ENCODE assay signal across 8 mouse cellular contexts in genomic region chr3:95174011-95174592, GRCm38 (mm10). TPM values are rescaled to one million over a fixed set of nuclear protein-coding genes. Genes with fewer than 3 reads are reported as not detected.
DNase-seq lines count a peak whose midpoint lies in the region; ATAC-seq and TF ChIP-seq lines count a peak whose summit lies in the region.

No protein-coding gene starts in this region.

- peaks cover 26% of the 10 kb centered on the region for H3K4me1 ChIP-seq in embryonic facial prominence, embryonic 10.5 days
- H3K4me1 ChIP-seq in intestine, postnatal 0 days (replicated peaks; ENCODE audit: control insufficient read depth, insufficient read depth, low read length): no peaks in the 10 kb centered on the region
- H3K4me1 ChIP-seq in midbrain, embryonic 11.5 days (ENCODE audit: control insufficient read depth, insufficient read depth, low read length): peaks cover 11% of the 10 kb centered on the region
- H3K4me1 ChIP-seq in small intestine, adult 2 months (ENCODE audit: control insufficient read depth, insufficient read depth, insufficient read length, low read length): peaks cover 3% of the 10 kb centered on the region

- TF ChIP-seq POLR2A in small intestine, adult 2 months (IDR thresholded peaks at IDR 0.05; ENCODE audit: low read depth, low read length): no peak

- peak overlapping the region; percentile 75 for H3K4me2 ChIP-seq in intestine, postnatal 0 days (replicated peaks; ENCODE audit: low read depth)
- H3K4me2 ChIP-seq in midbrain, embryonic 11.5 days: no peak overlapping the region

- ATAC-seq in intestine, postnatal 0 days: no peak
- peak; percentile 47 for ATAC-seq in midbrain, embryonic 11.5 days (ENCODE audit: low FRiP score)

- peak overlapping the region; percentile 51 for H3K4me3 ChIP-seq in embryonic facial prominence, embryonic 10.5 days
- H3K4me3 ChIP-seq in intestine, postnatal 0 days (ENCODE audit: low read depth, low read length): peak overlapping the region; percentile 37
- 0 out of 2 replicates have a peak overlapping the region, but pooled peaks have one; percentile 3 for H3K4me3 ChIP-seq in midbrain, embryonic 11.5 days (ENCODE audit: low read depth, low read length)
- peak overlapping the region; percentile 50 for H3K4me3 ChIP-seq in small intestine, adult 2 months (ENCODE audit: low read depth, low read length)

- peaks cover 40% of the 10 kb centered on the region for H3K36me3 ChIP-seq in embryonic facial prominence, embryonic 10.5 days (replicated peaks)
- H3K36me3 ChIP-seq in intestine, postnatal 0 days (ENCODE audit: control insufficient read depth, insufficient read depth): peaks cover 15% of the 10 kb centered on the region; the same call in 1 of the 2 replicates
- H3K36me3 ChIP-seq in midbrain, embryonic 11.5 days (ENCODE audit: control insufficient read depth, insufficient read depth, low read length): peaks cover 18% of the 10 kb centered on the region
- no peaks in the 10 kb centered on the region for H3K36me3 ChIP-seq in small intestine, adult 2 months (ENCODE audit: control insufficient read depth, insufficient read depth, low read length)

- intact Hi-C loops in left cerebral cortex, postnatal 4 days (cut with DNase I): no loop called here

- 2% methylated on average over 16 of the region's 16 CpGs for WGBS in embryonic facial prominence, embryonic 10.5 days
- WGBS in intestine, postnatal 0 days: 10% methylated on average over 16 of the region's 16 CpGs
- WGBS in midbrain, embryonic 11.5 days: 2% methylated on average over 16 of the region's 16 CpGs
- 15% methylated on average over 16 of the region's 16 CpGs for WGBS in small intestine, adult 2 months

- H3K27ac ChIP-seq in embryonic facial prominence, embryonic 10.5 days (replicated peaks): no peak overlapping the region
- no peak overlapping the region for H3K27ac ChIP-seq in intestine, postnatal 0 days (ENCODE audit: low read depth, low read length)
- H3K27ac ChIP-seq in midbrain, embryonic 11.5 days (ENCODE audit: low read depth, low read length): no peak overlapping the region
- H3K27ac ChIP-seq in small intestine, adult 2 months (ENCODE audit: insufficient read depth, low read depth, low read length): no peak overlapping the region

- peak; percentile 92 for TF ChIP-seq CTCF in intestine, postnatal 0 days (IDR thresholded peaks at IDR 0.05; ENCODE audit: low read depth)
- TF ChIP-seq CTCF in small intestine, adult 2 months (IDR thresholded peaks at IDR 0.05; ENCODE audit: extremely low read depth, insufficient read length, insufficient replicate concordance, low read depth, low read length): peak; percentile 82

- peak overlapping the region; percentile 40; the same call in 1 of the 2 replicates for H3K9ac ChIP-seq in intestine, postnatal 0 days (ENCODE audit: low read depth, low read length)
- no peak overlapping the region for H3K9ac ChIP-seq in midbrain, embryonic 11.5 days (ENCODE audit: low read length)

- no peaks in the 10 kb centered on the region for H3K9me3 ChIP-seq in embryonic facial prominence, embryonic 10.5 days
- no peaks in the 10 kb centered on the region for H3K9me3 ChIP-seq in intestine, postnatal 0 days (ENCODE audit: control insufficient read depth)
- H3K9me3 ChIP-seq in midbrain, embryonic 11.5 days (ENCODE audit: control insufficient read depth, low read length): no peaks in the 10 kb centered on the region

- H3K27me3 ChIP-seq in embryonic facial prominence, embryonic 10.5 days (replicated peaks; ENCODE audit: low read depth, poor library complexity, severe bottlenecking): peaks cover 67% of the 10 kb centered on the region
- peaks cover 23% of the 10 kb centered on the region for H3K27me3 ChIP-seq in intestine, postnatal 0 days (replicated peaks; ENCODE audit: control insufficient read depth, insufficient read depth, low read length)
- peaks cover 47% of the 10 kb centered on the region for H3K27me3 ChIP-seq in midbrain, embryonic 11.5 days (ENCODE audit: control insufficient read depth, insufficient read depth, low read length)
- peaks cover 25% of the 10 kb centered on the region for H3K27me3 ChIP-seq in small intestine, adult 2 months (ENCODE audit: control insufficient read depth, insufficient read depth, low read length)

- DNase-seq in adrenal gland, postnatal 14 days: peak; percentile 91
- DNase-seq in embryonic facial prominence, embryonic 10.5 days (ENCODE audit: low spot score): peak; percentile 86
- DNase-seq in heart, adult 11 months: peak; percentile 97
- DNase-seq in left cerebral cortex, postnatal 4 days: peak; percentile 93
- DNase-seq in midbrain, embryonic 11.5 days (ENCODE audit: low spot score, missing footprints): peak; percentile 99
- DNase-seq in adipocyte (ENCODE audit: low spot score): no peak

RNA-seq across cellular contexts. Expression of gene Sema6c, which starts 13.8 kb away (rescaled TPM):
- 2.8 and 5.4 TPM in 2 replicates for total RNA-seq in adrenal gland, postnatal 14 days (2021)
- polyA plus RNA-seq in embryonic facial prominence, embryonic 10.5 days (2016; fragmentation: Nextera tagmentation; extraction: Ambion mirVana): 6.8 and 9.2 TPM in 2 replicates
- 1.0 and 1.3 TPM in 2 replicates for polyA plus RNA-seq in intestine, postnatal 0 days (2015; fragmentation: Nextera tagmentation; extraction: Ambion mirVana)
- total RNA-seq in left cerebral cortex, postnatal 4 days (2021): 100 to 1,000 TPM; 141 to 155 TPM
- 14.1 and 17.8 TPM in 2 replicates for polyA plus RNA-seq in midbrain, embryonic 11.5 days (2014; fragmentation: Nextera tagmentation; extraction: Ambion mirVana)
- polyA plus RNA-seq in small intestine, adult 2 months (2012; rRNA removed): 2.1 and 4.6 TPM in 2 replicates

RNA-seq across cellular contexts. Expression of gene Tnfaip8l2, which starts 31.9 kb away (rescaled TPM):
- 1.7 and 7.8 TPM in 2 replicates for total RNA-seq in adrenal gland, postnatal 14 days (2021)
- polyA plus RNA-seq in embryonic facial prominence, embryonic 10.5 days (2016; fragmentation: Nextera tagmentation; extraction: Ambion mirVana): 0.98 and 2.8 TPM in 2 replicates
- polyA plus RNA-seq in intestine, postnatal 0 days (2015; fragmentation: Nextera tagmentation; extraction: Ambion mirVana): 3.6 and 4.7 TPM in 2 replicates
- under 1 TPM; 0.74 to 0.92 TPM for total RNA-seq in left cerebral cortex, postnatal 4 days (2021)
- 2.2 and 2.9 TPM in 2 replicates for polyA plus RNA-seq in midbrain, embryonic 11.5 days (2014; fragmentation: Nextera tagmentation; extraction: Ambion mirVana)
- polyA plus RNA-seq in small intestine, adult 2 months (2012; rRNA removed): 8.6 and 52.3 TPM in 2 replicates

RNA-seq across cellular contexts. Expression of gene Lysmd1, which starts 40.2 kb away (rescaled TPM):
- total RNA-seq in adrenal gland, postnatal 14 days (2021): 9.0 and 11.3 TPM in 2 replicates
- polyA plus RNA-seq in embryonic facial prominence, embryonic 10.5 days (2016; fragmentation: Nextera tagmentation; extraction: Ambion mirVana): 14.0 and 14.5 TPM in 2 replicates
- 7.1 and 7.5 TPM in 2 replicates for polyA plus RNA-seq in intestine, postnatal 0 days (2015; fragmentation: Nextera tagmentation; extraction: Ambion mirVana)
- 10 to 100 TPM; 19.8 to 23.0 TPM for total RNA-seq in left cerebral cortex, postnatal 4 days (2021)
- 16.1 and 17.4 TPM in 2 replicates for polyA plus RNA-seq in midbrain, embryonic 11.5 days (2014; fragmentation: Nextera tagmentation; extraction: Ambion mirVana)
- 1.8 and 5.0 TPM in 2 replicates for polyA plus RNA-seq in small intestine, adult 2 months (2012; rRNA removed)

RNA-seq across cellular contexts. Expression of gene Scnm1, which starts 40.3 kb away (rescaled TPM):
- total RNA-seq in adrenal gland, postnatal 14 days (2021): 39.8 and 43.6 TPM in 2 replicates
- 81.0 and 84.4 TPM in 2 replicates for polyA plus RNA-seq in embryonic facial prominence, embryonic 10.5 days (2016; fragmentation: Nextera tagmentation; extraction: Ambion mirVana)
- 49.3 and 54.8 TPM in 2 replicates for polyA plus RNA-seq in intestine, postnatal 0 days (2015; fragmentation: Nextera tagmentation; extraction: Ambion mirVana)
- total RNA-seq in left cerebral cortex, postnatal 4 days (2021): 10 to 100 TPM; 39.9 to 43.2 TPM
- 84.9 and 86.3 TPM in 2 replicates for polyA plus RNA-seq in midbrain, embryonic 11.5 days (2014; fragmentation: Nextera tagmentation; extraction: Ambion mirVana)
- 15.3 and 34.3 TPM in 2 replicates for polyA plus RNA-seq in small intestine, adult 2 months (2012; rRNA removed)

RNA-seq across cellular contexts. Expression of gene Gabpb2, which starts 43.6 kb away (rescaled TPM):
- 22.6 and 26.4 TPM in 2 replicates for total RNA-seq in adrenal gland, postnatal 14 days (2021)
- polyA plus RNA-seq in embryonic facial prominence, embryonic 10.5 days (2016; fragmentation: Nextera tagmentation; extraction: Ambion mirVana): 12.0 and 12.5 TPM in 2 replicates
- 3.1 and 4.6 TPM in 2 replicates for polyA plus RNA-seq in intestine, postnatal 0 days (2015; fragmentation: Nextera tagmentation; extraction: Ambion mirVana)
- 1 to 10 TPM; 9.0 TPM for total RNA-seq in left cerebral cortex, postnatal 4 days (2021)
- 6.0 and 6.9 TPM in 2 replicates for polyA plus RNA-seq in midbrain, embryonic 11.5 days (2014; fragmentation: Nextera tagmentation; extraction: Ambion mirVana)
- polyA plus RNA-seq in small intestine, adult 2 months (2012; rRNA removed): 2.9 and 7.4 TPM in 2 replicates
